Mouse (Mus musculus): ENCODE measurements at regions not wholly inside any gene's neighbourhood (a gene's known extent, or its start where the extent isn't known, plus 50 kb on each side); places are given as distances from the start of the nearest gene placed in this dataset.

DNA sequence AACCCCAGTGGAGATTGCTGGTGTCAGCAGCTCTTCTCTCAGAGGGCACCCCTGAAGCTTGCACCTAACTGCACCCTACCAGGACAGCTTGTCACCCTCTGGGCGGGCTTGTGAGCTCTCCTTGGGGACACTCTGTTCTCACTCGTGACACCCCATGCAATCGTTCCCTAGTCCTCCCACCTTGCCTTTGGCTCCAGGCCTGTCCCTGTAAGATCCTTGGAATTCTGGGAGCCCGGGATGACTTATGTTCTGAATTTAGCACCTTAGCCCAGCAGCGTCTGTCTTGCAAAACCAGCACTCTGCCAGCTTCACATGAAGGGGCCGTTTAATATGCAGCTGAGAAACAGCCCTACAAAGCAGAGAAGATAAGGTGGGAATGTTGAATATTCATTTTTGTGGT lies 257.7 kb upstream of the 4930535I16Rik start:
- Histone ChIP-seq H3K27me3 (ENCODE audit: control insufficient read depth, insufficient read depth, low read length) (peaks cover 22% of the 10 kb centered on the region), H3K4me1 (ENCODE audit: control insufficient read depth, insufficient read depth, low read length) (peaks cover 3% of the 10 kb centered on the region; the same call in 1 of the 2 replicates), H3K9ac (replicated peaks; ENCODE audit: low read depth, low read length) (no peak overlapping the region), H3K36me3 (ENCODE audit: control insufficient read depth, insufficient read depth, low read length) (no peaks in the 10 kb centered on the region), H3K4me3 (ENCODE audit: low read depth, low read length) (no peak overlapping the region), H3K9me3 (ENCODE audit: control insufficient read depth, low read depth, low read length) (no peaks in the 10 kb centered on the region), H3K4me2 (replicated peaks; ENCODE audit: low read depth, low read length) (no peak overlapping the region), H3K27ac (ENCODE audit: low read length) (no peak overlapping the region)
- WGBS = 40% methylated on average over 6 of the region's 6 CpGs
- ATAC-seq (ENCODE audit: insufficient number of reproducible peaks, insufficient read depth, low FRiP score, low read depth) = no peak

DNA sequence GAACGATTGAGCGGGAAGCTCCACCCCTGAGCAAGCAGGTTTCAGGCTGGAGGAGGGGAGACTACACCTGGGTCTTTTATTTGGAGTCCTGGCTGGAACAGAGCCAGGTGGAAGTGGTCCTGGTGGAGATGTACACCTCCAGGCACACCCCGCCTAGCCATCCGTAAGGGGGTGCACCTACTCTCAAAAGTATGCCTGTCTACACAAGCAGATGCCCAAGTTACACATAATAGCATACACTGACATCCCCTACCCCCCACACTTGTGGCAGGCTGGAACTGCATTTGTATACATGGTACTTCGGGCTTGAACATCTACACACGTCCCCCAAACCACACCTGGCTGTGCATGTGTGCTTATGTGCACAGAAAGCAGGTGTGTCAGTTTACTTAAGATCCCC lies 236.8 kb upstream of the 4930535I16Rik start:
- H3K4me2 ChIP-seq (replicated peaks; ENCODE audit: low read depth, low read length) = no peak overlapping the region
- ATAC-seq (ENCODE audit: insufficient number of reproducible peaks, insufficient read depth, low FRiP score, low read depth) = peak; percentile 74
- 58% methylated on average over 6 of the region's 6 CpGs for WGBS
- H3K27me3 ChIP-seq (ENCODE audit: control insufficient read depth, insufficient read depth, low read length) = no peaks in the 10 kb centered on the region
- H3K4me3 ChIP-seq (ENCODE audit: low read depth, low read length) = no peak overlapping the region
- H3K9me3 ChIP-seq (ENCODE audit: control insufficient read depth, low read depth, low read length) = no peaks in the 10 kb centered on the region
- no peak overlapping the region for H3K27ac ChIP-seq (ENCODE audit: low read length)
- no peaks in the 10 kb centered on the region for H3K4me1 ChIP-seq (ENCODE audit: control insufficient read depth, insufficient read depth, low read length)
- H3K36me3 ChIP-seq (ENCODE audit: control insufficient read depth, insufficient read depth, low read length) = no peaks in the 10 kb centered on the region
- no peak overlapping the region for H3K9ac ChIP-seq (replicated peaks; ENCODE audit: low read depth, low read length)

DNA sequence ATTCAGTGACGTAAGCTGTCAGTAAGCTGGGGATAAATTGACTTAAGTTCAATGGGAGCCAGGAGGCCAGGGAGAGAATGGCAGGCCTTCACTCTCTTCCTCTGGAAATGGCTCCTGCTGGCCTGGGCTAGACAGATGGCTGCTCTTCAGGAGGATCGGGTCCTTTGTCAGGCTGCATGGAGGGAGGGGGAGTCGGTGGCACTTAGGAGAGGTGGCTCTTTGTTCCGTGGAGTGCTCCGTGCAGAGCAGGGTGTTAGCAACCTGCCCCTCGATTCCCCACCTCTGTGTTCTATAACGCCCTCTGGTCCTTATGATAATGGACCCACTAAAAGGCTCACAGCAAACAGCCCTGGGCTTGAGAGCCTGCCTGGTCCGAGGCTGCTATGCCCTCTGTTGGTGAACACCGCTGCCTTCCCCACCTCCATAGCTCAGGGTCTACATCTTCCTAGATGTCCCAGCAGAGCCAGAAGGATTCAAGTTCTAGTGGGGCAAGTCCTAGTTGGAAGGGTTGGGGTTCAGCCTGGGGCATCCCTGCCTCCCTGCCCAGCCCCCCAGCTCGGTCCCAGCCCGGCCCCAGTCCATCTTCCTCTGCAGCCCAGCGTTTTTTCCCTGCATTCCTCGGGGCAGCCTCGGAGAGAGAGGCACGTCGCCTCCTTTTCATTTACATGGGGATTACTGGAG lies 232.1 kb upstream of the 4930535I16Rik start:
- no peaks in the 10 kb centered on the region for H3K36me3 ChIP-seq (ENCODE audit: control insufficient read depth, insufficient read depth, low read length)
- no peaks in the 10 kb centered on the region for H3K9me3 ChIP-seq (ENCODE audit: control insufficient read depth, low read depth, low read length)
- no peak overlapping the region for H3K4me3 ChIP-seq (ENCODE audit: low read depth, low read length)
- peak overlapping the region; percentile 23 for H3K4me2 ChIP-seq (replicated peaks; ENCODE audit: low read depth, low read length)
- no peak overlapping the region for H3K9ac ChIP-seq (replicated peaks; ENCODE audit: low read depth, low read length)
- no peak overlapping the region for H3K27ac ChIP-seq (ENCODE audit: low read length)
- no peak for ATAC-seq (ENCODE audit: insufficient number of reproducible peaks, insufficient read depth, low FRiP score, low read depth)
- no peaks in the 10 kb centered on the region for H3K4me1 ChIP-seq (ENCODE audit: control insufficient read depth, insufficient read depth, low read length)
- WGBS = 6% methylated on average over 16 of the region's 16 CpGs
- H3K27me3 ChIP-seq (ENCODE audit: control insufficient read depth, insufficient read depth, low read length) = no peaks in the 10 kb centered on the region

DNA sequence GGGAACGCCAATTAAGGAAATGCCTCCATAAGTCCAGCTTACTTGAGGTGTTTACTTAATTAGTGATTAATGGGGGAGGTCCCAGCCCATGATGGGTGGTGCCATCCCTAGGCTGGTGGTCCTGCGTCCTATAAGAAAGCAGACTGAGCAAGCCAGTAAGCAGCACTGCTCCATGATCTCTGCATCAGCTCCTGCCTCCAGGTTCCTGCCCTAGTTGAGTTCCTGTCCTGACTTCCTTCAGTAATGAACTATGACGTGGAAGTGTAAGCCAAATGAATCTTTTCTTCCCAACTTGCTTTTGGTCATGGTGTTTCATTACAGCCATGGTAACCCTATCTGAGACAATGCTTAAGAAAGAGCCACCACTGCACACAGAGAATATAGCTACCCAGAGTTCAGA lies 231.2 kb upstream of the 4930535I16Rik start:
- H3K9me3 ChIP-seq (ENCODE audit: control insufficient read depth, low read depth, low read length) = no peaks in the 10 kb centered on the region
- H3K36me3 ChIP-seq (ENCODE audit: control insufficient read depth, insufficient read depth, low read length) = no peaks in the 10 kb centered on the region
- ATAC-seq (ENCODE audit: insufficient number of reproducible peaks, insufficient read depth, low FRiP score, low read depth) = no peak
- no peaks in the 10 kb centered on the region for H3K4me1 ChIP-seq (ENCODE audit: control insufficient read depth, insufficient read depth, low read length)
- no peak overlapping the region for H3K4me2 ChIP-seq (replicated peaks; ENCODE audit: low read depth, low read length)
- 72% methylated on average over 3 of the region's 3 CpGs for WGBS
- H3K27ac ChIP-seq (ENCODE audit: low read length) = no peak overlapping the region
- no peak overlapping the region for H3K9ac ChIP-seq (replicated peaks; ENCODE audit: low read depth, low read length)
- H3K4me3 ChIP-seq (ENCODE audit: low read depth, low read length) = no peak overlapping the region
- H3K27me3 ChIP-seq (ENCODE audit: control insufficient read depth, insufficient read depth, low read length) = no peaks in the 10 kb centered on the region

DNA sequence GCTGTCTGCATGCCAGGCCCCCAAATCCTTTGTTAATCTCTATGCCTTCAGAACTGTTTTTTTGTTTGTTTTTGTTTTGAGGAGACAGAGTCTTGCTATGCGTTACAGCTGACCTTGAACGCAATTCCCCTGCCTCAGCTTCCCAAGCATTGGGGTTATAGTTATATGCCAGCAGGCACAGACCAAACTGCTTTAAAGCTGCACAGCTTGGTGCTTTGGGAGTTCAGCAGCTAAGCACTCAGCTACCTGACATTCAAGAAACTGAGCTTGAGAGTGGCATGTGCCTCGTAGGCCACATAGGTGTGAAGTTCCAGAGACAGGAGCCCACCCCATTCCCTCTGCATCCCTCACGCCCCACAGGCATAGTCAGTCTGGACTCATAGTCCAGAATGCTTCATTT lies 229.5 kb upstream of the 4930535I16Rik start:
- no peak overlapping the region for H3K4me2 ChIP-seq (replicated peaks; ENCODE audit: low read depth, low read length)
- H3K27me3 ChIP-seq (ENCODE audit: control insufficient read depth, insufficient read depth, low read length) = no peaks in the 10 kb centered on the region
- ATAC-seq (ENCODE audit: insufficient number of reproducible peaks, insufficient read depth, low FRiP score, low read depth) = no peak
- WGBS = 68% methylated on average over 4 of the region's 4 CpGs
- no peaks in the 10 kb centered on the region for H3K9me3 ChIP-seq (ENCODE audit: control insufficient read depth, low read depth, low read length)
- no peaks in the 10 kb centered on the region for H3K36me3 ChIP-seq (ENCODE audit: control insufficient read depth, insufficient read depth, low read length)
- H3K4me3 ChIP-seq (ENCODE audit: low read depth, low read length) = no peak overlapping the region
- H3K4me1 ChIP-seq (ENCODE audit: control insufficient read depth, insufficient read depth, low read length) = no peaks in the 10 kb centered on the region
- no peak overlapping the region for H3K9ac ChIP-seq (replicated peaks; ENCODE audit: low read depth, low read length)
- H3K27ac ChIP-seq (ENCODE audit: low read length) = no peak overlapping the region

DNA sequence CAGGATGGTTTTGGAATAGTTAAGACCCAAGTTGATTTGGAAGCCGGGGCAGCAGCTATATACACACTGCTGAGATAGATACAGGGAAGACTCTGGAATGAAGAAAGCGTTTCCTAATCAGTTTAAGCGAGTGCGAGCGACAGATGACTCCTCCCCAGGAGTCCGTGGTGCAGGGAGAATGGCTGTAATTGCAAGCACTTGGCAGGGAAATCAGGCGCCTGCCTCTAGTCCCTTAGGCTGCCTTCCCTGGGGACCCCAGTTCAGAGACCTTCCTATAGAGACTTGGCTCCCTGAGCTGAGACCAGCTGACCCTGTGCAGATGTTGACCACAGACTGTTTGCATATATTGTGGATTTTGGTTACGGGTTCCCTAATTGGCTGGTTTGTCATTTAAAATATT lies 228.3 kb upstream of the 4930535I16Rik start:
- H3K9me3 ChIP-seq (ENCODE audit: control insufficient read depth, low read depth, low read length) = no peaks in the 10 kb centered on the region
- no peaks in the 10 kb centered on the region for H3K36me3 ChIP-seq (ENCODE audit: control insufficient read depth, insufficient read depth, low read length)
- no peak overlapping the region for H3K4me2 ChIP-seq (replicated peaks; ENCODE audit: low read depth, low read length)
- no peak overlapping the region for H3K9ac ChIP-seq (replicated peaks; ENCODE audit: low read depth, low read length)
- no peaks in the 10 kb centered on the region for H3K27me3 ChIP-seq (ENCODE audit: control insufficient read depth, insufficient read depth, low read length)
- H3K4me1 ChIP-seq (ENCODE audit: control insufficient read depth, insufficient read depth, low read length) = no peaks in the 10 kb centered on the region
- ATAC-seq (ENCODE audit: insufficient number of reproducible peaks, insufficient read depth, low FRiP score, low read depth) = no peak
- no peak overlapping the region for H3K4me3 ChIP-seq (ENCODE audit: low read depth, low read length)
- 25% methylated on average over 8 of the region's 8 CpGs for WGBS
- H3K27ac ChIP-seq (ENCODE audit: low read length) = no peak overlapping the region

DNA sequence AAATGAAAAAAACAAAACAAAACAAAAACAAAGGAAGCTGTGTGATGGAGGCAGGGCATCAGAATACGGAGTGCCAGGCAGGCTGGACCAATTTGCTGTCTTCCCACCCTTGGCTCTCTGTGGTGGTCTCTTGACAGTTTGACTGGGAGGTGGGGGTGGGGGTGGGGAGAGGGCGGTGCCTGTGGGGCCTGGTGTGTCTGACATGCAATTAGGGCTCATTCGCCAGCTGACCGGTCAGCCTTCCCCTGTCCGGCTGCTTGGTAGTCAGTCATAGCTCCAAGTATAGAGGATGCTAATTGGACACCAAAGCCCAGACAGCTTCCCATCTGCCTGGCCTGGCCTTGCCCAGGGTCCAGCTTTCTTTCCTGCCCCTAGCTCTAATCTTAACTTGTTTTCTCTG lies 225.8 kb upstream of the 4930535I16Rik start:
- H3K36me3 ChIP-seq (ENCODE audit: control insufficient read depth, insufficient read depth, low read length) = no peaks in the 10 kb centered on the region
- H3K4me3 ChIP-seq (ENCODE audit: low read depth, low read length) = no peak overlapping the region
- H3K4me1 ChIP-seq (ENCODE audit: control insufficient read depth, insufficient read depth, low read length) = no peaks in the 10 kb centered on the region
- H3K4me2 ChIP-seq (replicated peaks; ENCODE audit: low read depth, low read length) = no peak overlapping the region
- no peaks in the 10 kb centered on the region for H3K9me3 ChIP-seq (ENCODE audit: control insufficient read depth, low read depth, low read length)
- no peak for ATAC-seq (ENCODE audit: insufficient number of reproducible peaks, insufficient read depth, low FRiP score, low read depth)
- H3K27me3 ChIP-seq (ENCODE audit: control insufficient read depth, insufficient read depth, low read length) = no peaks in the 10 kb centered on the region
- H3K9ac ChIP-seq (replicated peaks; ENCODE audit: low read depth, low read length) = no peak overlapping the region
- WGBS = 50% methylated on average over 5 of the region's 5 CpGs
- no peak overlapping the region for H3K27ac ChIP-seq (ENCODE audit: low read length)

DNA sequence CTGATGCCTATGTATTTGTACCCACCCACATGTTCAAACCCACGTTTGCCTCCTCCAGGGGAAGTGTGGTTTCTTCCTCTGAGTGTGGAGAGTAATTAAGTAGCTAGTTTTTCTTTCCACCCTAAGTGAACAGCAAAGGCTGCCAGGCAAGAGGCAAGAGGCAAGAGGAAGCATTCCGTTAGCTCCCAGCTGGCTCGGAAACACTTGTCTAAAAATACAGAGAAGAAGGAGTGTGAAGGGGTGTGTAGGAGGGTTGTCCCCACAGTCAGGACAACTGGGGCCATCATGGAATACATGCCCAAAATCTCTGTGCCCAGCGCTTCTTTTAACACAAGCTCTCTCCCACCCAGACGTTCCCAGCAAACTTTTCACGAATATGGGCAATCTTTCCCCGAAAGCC lies 225.4 kb upstream of the 4930535I16Rik start:
- 60% methylated on average over 7 of the region's 7 CpGs for WGBS

DNA sequence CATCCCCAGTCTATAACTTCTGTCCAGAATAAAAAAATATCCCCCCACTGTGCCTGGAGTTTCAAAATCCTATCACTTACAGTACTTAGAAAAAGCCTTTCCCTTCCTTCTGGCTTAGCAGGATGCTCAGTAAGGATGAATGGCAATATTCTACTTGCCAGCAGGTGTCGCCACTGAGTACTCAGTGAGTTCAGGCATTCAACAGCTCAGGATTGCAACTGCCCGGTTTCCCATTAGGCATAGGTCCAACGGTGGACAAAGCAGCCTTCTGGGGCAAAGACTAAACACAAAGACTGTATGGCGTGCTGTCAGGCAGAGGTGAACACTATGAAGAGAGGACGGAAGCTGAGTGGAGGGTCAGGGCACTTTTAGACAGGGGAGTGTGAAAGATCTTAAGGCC lies 224.3 kb upstream of the 4930535I16Rik start:
- no peaks in the 10 kb centered on the region for H3K36me3 ChIP-seq (ENCODE audit: control insufficient read depth, insufficient read depth, low read length)
- H3K27ac ChIP-seq (ENCODE audit: low read length) = no peak overlapping the region
- H3K4me3 ChIP-seq (ENCODE audit: low read depth, low read length) = no peak overlapping the region
- 6% methylated on average over 5 of the region's 5 CpGs for WGBS
- H3K4me2 ChIP-seq (replicated peaks; ENCODE audit: low read depth, low read length) = no peak overlapping the region
- ATAC-seq (ENCODE audit: insufficient number of reproducible peaks, insufficient read depth, low FRiP score, low read depth) = no peak
- no peaks in the 10 kb centered on the region for H3K27me3 ChIP-seq (ENCODE audit: control insufficient read depth, insufficient read depth, low read length)
- no peaks in the 10 kb centered on the region for H3K9me3 ChIP-seq (ENCODE audit: control insufficient read depth, low read depth, low read length)
- H3K4me1 ChIP-seq (ENCODE audit: control insufficient read depth, insufficient read depth, low read length) = no peaks in the 10 kb centered on the region
- H3K9ac ChIP-seq (replicated peaks; ENCODE audit: low read depth, low read length) = no peak overlapping the region

More for the DNA sequence above, 225.4 kb upstream of the 4930535I16Rik start:
- H3K36me3 ChIP-seq (ENCODE audit: control insufficient read depth, insufficient read depth, low read length) = no peaks in the 10 kb centered on the region
- no peak overlapping the region for H3K27ac ChIP-seq (ENCODE audit: low read length)
- no peak overlapping the region for H3K4me2 ChIP-seq (replicated peaks; ENCODE audit: low read depth, low read length)
- H3K9me3 ChIP-seq (ENCODE audit: control insufficient read depth, low read depth, low read length) = no peaks in the 10 kb centered on the region
- no peak for ATAC-seq (ENCODE audit: insufficient number of reproducible peaks, insufficient read depth, low FRiP score, low read depth)
- no peaks in the 10 kb centered on the region for H3K27me3 ChIP-seq (ENCODE audit: control insufficient read depth, insufficient read depth, low read length)
- H3K9ac ChIP-seq (replicated peaks; ENCODE audit: low read depth, low read length) = no peak overlapping the region
- H3K4me1 ChIP-seq (ENCODE audit: control insufficient read depth, insufficient read depth, low read length) = no peaks in the 10 kb centered on the region
- no peak overlapping the region for H3K4me3 ChIP-seq (ENCODE audit: low read depth, low read length)

Data from stomach, embryonic 14.5 days (tissue).